Mouse (Mus musculus) spleen, adult 18-20 months (tissue): ENCODE measurements around the gene Sgk2.

Experiments used
- DNase-seq, 2 experiments: peaks; one replicate each; pipeline ENCODE4 v3.0.0; 2022; ENCODE audit warnings: mixed read lengths in 2 of 2

Gene Sgk2

GRCm38 (mm10) chr2:162987218-162987617, at the start of gene Sgk2:
Gene Sgk2, plus strand, starts transcription at chr2:162987330.
- no peak for DNase-seq

- no peak for DNase-seq
Measured at GRCm38 (mm10) chr2:162939562-162939961, 47.6 kb upstream of the Sgk2 start.

- no peak for DNase-seq
Measured at GRCm38 (mm10) chr2:162943148-162943846, 43.8 kb upstream of the Sgk2 start, which contains the start of gene L3mbtl1. Gene L3mbtl1, plus strand, starts transcription at chr2:162943472.

- DNase-seq: no peak
Measured at GRCm38 (mm10) chr2:162943931-162944330, 43.2 kb upstream of the Sgk2 start.

GRCm38 (mm10) chr2:162946964-162947363, 40.2 kb upstream of the Sgk2 start:
- no peak for DNase-seq

GRCm38 (mm10) chr2:162947736-162948135, 39.4 kb upstream of the Sgk2 start:
- no peak for DNase-seq

GRCm38 (mm10) chr2:162948221-162948620, 38.9 kb upstream of the Sgk2 start:
- no peak for DNase-seq

- DNase-seq: no peak
Measured at GRCm38 (mm10) chr2:162950776-162951175, 36.4 kb upstream of the Sgk2 start.

GRCm38 (mm10) chr2:162956843-162957242, 30.3 kb upstream of the Sgk2 start:
- DNase-seq: no peak

GRCm38 (mm10) chr2:162961321-162961720, 25.8 kb upstream of the Sgk2 start:
- DNase-seq: no peak

- no peak for DNase-seq
Measured at GRCm38 (mm10) chr2:162966734-162967133, 20.4 kb upstream of the Sgk2 start.

GRCm38 (mm10) chr2:162968357-162968756, 18.8 kb upstream of the Sgk2 start:
- peak in 1 of 2 experiments; percentile 32 for DNase-seq

GRCm38 (mm10) chr2:162969101-162969500, 18.0 kb upstream of the Sgk2 start:
- no peak for DNase-seq

GRCm38 (mm10) chr2:162970896-162971295, 16.2 kb upstream of the Sgk2 start:
- DNase-seq: no peak

GRCm38 (mm10) chr2:162972752-162973151, 14.4 kb upstream of the Sgk2 start:
- no peak for DNase-seq

GRCm38 (mm10) chr2:162973206-162973605, 13.9 kb upstream of the Sgk2 start:
- no peak for DNase-seq

GRCm38 (mm10) chr2:162973637-162974036, 13.5 kb upstream of the Sgk2 start:
- DNase-seq: no peak

- no peak for DNase-seq
Measured at GRCm38 (mm10) chr2:162975157-162975775, 11.9 kb upstream of the Sgk2 start.

GRCm38 (mm10) chr2:162976001-162976400, 11.1 kb upstream of the Sgk2 start:
- DNase-seq: no peak

- no peak for DNase-seq
Measured at GRCm38 (mm10) chr2:162984381-162984780, 2.7 kb upstream of the Sgk2 start.

- DNase-seq: no peak
Measured at GRCm38 (mm10) chr2:162985923-162986322, 1.2 kb upstream of the Sgk2 start.

- DNase-seq: no peak
Measured at GRCm38 (mm10) chr2:162986764-162987163, 366 bp upstream of the Sgk2 start.

GRCm38 (mm10) chr2:162988235-162988634, 1.1 kb downstream of the Sgk2 start:
- no peak for DNase-seq

GRCm38 (mm10) chr2:162991394-162992083, 4.4 kb downstream of the Sgk2 start:
- no peak for DNase-seq
